Mouse (Mus musculus) hindbrain, embryonic 13.5 days (tissue): ENCODE data around the gene Bmp8a. TPM values are rescaled to one million over a fixed set of nuclear protein-coding genes. Genes with fewer than 3 reads are reported as not detected.
A peak's percentile ranks its signal among the peaks of the same experiment; 100 is the strongest.
"Not testable (repeated sequence)": the region's sequence is repeated elsewhere in the genome, so short reads cannot be mapped to it uniquely, and the experiment has no call there.

Source experiments
- ATAC-seq: fragments of 200-750 bp; cut with Nextera tagmentation; 2 replicates; pipeline ENCODE4 v1.8.0; 2017; ENCODE audit warnings: moderate TSS enrichment; ENCODE audit not compliant: low FRiP score
- H3K27ac ChIP-seq: fragments of 300-500 bp; sonication (generic); 2 replicates; pipeline ENCODE4 v1.5.1; 2015; ENCODE audit warnings: inconsistent platforms, mild to moderate bottlenecking, moderate library complexity
- H3K27me3 ChIP-seq: fragments of 300-500 bp; sonication (generic); 2 replicates; pipeline ENCODE4 v1.6.1; 2015; ENCODE audit warnings: mild to moderate bottlenecking, inconsistent platforms
- H3K36me3 ChIP-seq: fragments of 300-500 bp; sonication (generic); 2 replicates; pipeline ENCODE4 v1.6.1; 2015; ENCODE audit warnings: mild to moderate bottlenecking, inconsistent platforms
- H3K4me1 ChIP-seq: fragments of 300-500 bp; sonication (generic); replicated peaks from 2 replicates; pipeline ENCODE4 v1.6.1; 2015; ENCODE audit warnings: inconsistent platforms
- H3K4me2 ChIP-seq: fragments of 300-500 bp; sonication (generic); 2 replicates; pipeline ENCODE4 v1.6.1; 2015; ENCODE audit warnings: inconsistent platforms, mild to moderate bottlenecking, moderate library complexity
- H3K4me3 ChIP-seq: fragments of 300-500 bp; sonication (generic); 2 replicates; pipeline ENCODE4 v1.5.1; 2015; ENCODE audit warnings: mild to moderate bottlenecking, inconsistent platforms
- H3K9ac ChIP-seq: fragments of 300-500 bp; sonication (generic); 2 replicates; pipeline ENCODE4 v1.6.1; 2015; ENCODE audit warnings: mild to moderate bottlenecking, inconsistent platforms
- H3K9me3 ChIP-seq: fragments of 300-500 bp; sonication (generic); 2 replicates; pipeline ENCODE4 v1.6.1; 2016; ENCODE audit warnings: inconsistent platforms
- WGBS: fragments of 180-500 bp; shearing (Covaris S2); methylation state at CpG from one replicate; pipeline ENCODE4 v1.1.7; 2015; 5-methylcytosine and 5-hydroxymethylcytosine counted together
- polyA plus RNA-seq: library from polyadenylated mRNA; unstranded; fragments of >200 nt; fragmentation: Nextera tagmentation; extraction: Ambion mirVana; gene quantifications from 2 replicates; pipeline ENCODE4 v1.2.1, GENCODE M21; 2015

The Bmp8a gene
- polyA plus RNA-seq, 1 experiment from 2014 or later, result 0.26 TPM

GRCm38 (mm10) chr4:123296148-123296534 lies 46.9 kb downstream of the Bmp8a start:
- 96% methylated on average over 5 of the region's 5 CpGs for WGBS
- peaks cover 90% of the 10 kb centered on the region for H3K36me3 ChIP-seq
- H3K27me3 ChIP-seq, result no peaks in the 10 kb centered on the region
- H3K27ac ChIP-seq, result no peak overlapping the region
- H3K4me3 ChIP-seq, result no peak overlapping the region
- no peaks in the 10 kb centered on the region for H3K4me1 ChIP-seq
- no peaks in the 10 kb centered on the region for H3K9me3 ChIP-seq
- no peak overlapping the region for H3K9ac ChIP-seq
- no peak for ATAC-seq
- no peak overlapping the region for H3K4me2 ChIP-seq

- Histone ChIP-seq H3K4me3 (no peak overlapping the region), H3K36me3 (peaks cover 91% of the 10 kb centered on the region), H3K4me2 (no peak overlapping the region), H3K4me1 (no peaks in the 10 kb centered on the region), H3K27me3 (no peaks in the 10 kb centered on the region), H3K27ac (no peak overlapping the region), H3K9me3 (no peaks in the 10 kb centered on the region), H3K9ac (no peak overlapping the region)
- WGBS, result 94% methylated on average over 21 of the region's 21 CpGs
- no peak for ATAC-seq
Observed at GRCm38 (mm10) chr4:123295516-123296147, 47.4 kb downstream of the Bmp8a start.

- not testable (repeated sequence) for H3K4me3 ChIP-seq, H3K27me3 ChIP-seq, H3K27ac ChIP-seq, H3K9ac ChIP-seq, H3K4me1 ChIP-seq, ATAC-seq, H3K4me2 ChIP-seq, H3K9me3 ChIP-seq
- peaks cover 91% of the 10 kb centered on the region for H3K36me3 ChIP-seq
- 94% methylated on average over 15 of the region's 15 CpGs for WGBS
Observed at GRCm38 (mm10) chr4:123295026-123295425, 48.0 kb downstream of the Bmp8a start.

GRCm38 (mm10) chr4:123293661-123294443 lies 49.2 kb downstream of the Bmp8a start:
- Histone ChIP-seq H3K4me2 (no peak overlapping the region), H3K4me3 (no peak overlapping the region), H3K27me3 (no peaks in the 10 kb centered on the region), H3K9me3 (no peaks in the 10 kb centered on the region), H3K36me3 (peaks cover 93% of the 10 kb centered on the region), H3K27ac (no peak overlapping the region), H3K9ac (no peak overlapping the region), H3K4me1 (no peaks in the 10 kb centered on the region)
- WGBS, result 84% methylated on average over 7 of the region's 7 CpGs
- no peak for ATAC-seq

GRCm38 (mm10) chr4:123292989-123293388 lies 50.1 kb downstream of the Bmp8a start:
- H3K27ac ChIP-seq, result no peak overlapping the region
- peaks cover 94% of the 10 kb centered on the region for H3K36me3 ChIP-seq
- ATAC-seq, result no peak
- H3K4me2 ChIP-seq, result no peak overlapping the region
- H3K9ac ChIP-seq, result no peak overlapping the region
- H3K4me1 ChIP-seq, result no peaks in the 10 kb centered on the region
- 92% methylated on average over 7 of the region's 7 CpGs for WGBS
- no peak overlapping the region for H3K4me3 ChIP-seq
- no peaks in the 10 kb centered on the region for H3K27me3 ChIP-seq
- no peaks in the 10 kb centered on the region for H3K9me3 ChIP-seq

- WGBS, result 92% methylated on average over 3 of the region's 3 CpGs
- Histone ChIP-seq H3K4me2 (no peak overlapping the region), H3K9me3 (no peaks in the 10 kb centered on the region), H3K4me1 (0 out of 2 replicates have a peak, but pooled peaks cover 4% of the 10 kb centered on the region), H3K27me3 (no peaks in the 10 kb centered on the region), H3K4me3 (no peak overlapping the region), H3K27ac (no peak overlapping the region), H3K36me3 (peaks cover 95% of the 10 kb centered on the region), H3K9ac (no peak overlapping the region)
- ATAC-seq, result no peak
Observed at GRCm38 (mm10) chr4:123292390-123292789, 50.7 kb downstream of the Bmp8a start.

- no peak for ATAC-seq
Observed at GRCm38 (mm10) chr4:123289038-123289437, 54.0 kb downstream of the Bmp8a start.

GRCm38 (mm10) chr4:123286790-123287189 lies 56.3 kb downstream of the Bmp8a start:
- no peak for ATAC-seq
- Histone ChIP-seq H3K4me3 (no peak overlapping the region), H3K27ac (no peak overlapping the region), H3K9ac (no peak overlapping the region), H3K9me3 (no peaks in the 10 kb centered on the region), H3K36me3 (peaks cover 48% of the 10 kb centered on the region), H3K4me1 (peaks cover 33% of the 10 kb centered on the region), H3K27me3 (no peaks in the 10 kb centered on the region), H3K4me2 (no peak overlapping the region)
- 94% methylated on average over 2 of the region's 2 CpGs for WGBS

More at GRCm38 (mm10) chr4:123289038-123289437, 54.0 kb downstream of the Bmp8a start:
- peaks cover 29% of the 10 kb centered on the region for H3K4me1 ChIP-seq
- no peaks in the 10 kb centered on the region for H3K27me3 ChIP-seq
- 94% methylated on average over 12 of the region's 12 CpGs for WGBS
- H3K27ac ChIP-seq, result no peak overlapping the region
- H3K4me2 ChIP-seq, result no peak overlapping the region
- H3K9ac ChIP-seq, result no peak overlapping the region
- H3K36me3 ChIP-seq, result peaks cover 71% of the 10 kb centered on the region
- no peaks in the 10 kb centered on the region for H3K9me3 ChIP-seq
- no peak overlapping the region for H3K4me3 ChIP-seq

- Histone ChIP-seq H3K27ac (no peak overlapping the region), H3K9me3 (no peaks in the 10 kb centered on the region), H3K27me3 (no peaks in the 10 kb centered on the region), H3K36me3 (peaks cover 32% of the 10 kb centered on the region), H3K4me3 (peak overlapping the region; percentile 62), H3K4me2 (peak overlapping the region; percentile 89), H3K4me1 (peaks cover 33% of the 10 kb centered on the region), H3K9ac (peak overlapping the region; percentile 78)
- 84% methylated on average over 6 of the region's 6 CpGs for WGBS
- ATAC-seq, result no peak
Observed at GRCm38 (mm10) chr4:123284731-123285624, 58.1 kb downstream of the Bmp8a start.

- H3K9me3 ChIP-seq, H3K27me3 ChIP-seq: not testable (repeated sequence)
- peak overlapping the region; percentile 62 for H3K4me3 ChIP-seq
- H3K36me3 ChIP-seq, result peaks cover 19% of the 10 kb centered on the region
- ATAC-seq, result peak; percentile 25; the same call in 1 of the 2 replicates
- peak overlapping the region; percentile 23; the same call in 1 of the 2 replicates for H3K27ac ChIP-seq
- WGBS, result under 1% methylated on average over 15 of the region's 15 CpGs
- H3K4me2 ChIP-seq, result peak overlapping the region; percentile 89
- H3K4me1 ChIP-seq, result peaks cover 33% of the 10 kb centered on the region
- peak overlapping the region; percentile 78 for H3K9ac ChIP-seq
Observed at GRCm38 (mm10) chr4:123283675-123284064, 59.4 kb downstream of the Bmp8a start.

- peaks cover 14% of the 10 kb centered on the region for H3K36me3 ChIP-seq
- peaks cover 33% of the 10 kb centered on the region for H3K4me1 ChIP-seq
- H3K27ac ChIP-seq, result peak overlapping the region; percentile 48; the same call in 1 of the 2 replicates
- H3K27me3 ChIP-seq, H3K9me3 ChIP-seq: not testable (repeated sequence)
- peak overlapping the region; percentile 89 for H3K4me2 ChIP-seq
- under 1% methylated on average over 46 of the region's 55 CpGs for WGBS
- H3K9ac ChIP-seq, result peak overlapping the region; percentile 78
- ATAC-seq, result peak; percentile 73
- peak overlapping the region; percentile 62 for H3K4me3 ChIP-seq
Observed at GRCm38 (mm10) chr4:123282915-123283674, 60.0 kb downstream of the Bmp8a start.
